Mouse (Mus musculus) gastrocnemius, adult 18-20 months (tissue): ENCODE data around the gene Hdac4. TPM values are rescaled to one million over a fixed set of nuclear protein-coding genes. Genes with fewer than 3 reads are reported as not detected.

Experiments
- DNase-seq: peaks from one replicate; pipeline ENCODE4 v3.0.0; 2021; ENCODE audit warnings: low spot score
- total RNA-seq, 2 experiments: library from RNA; stranded (reverse); gene quantifications; 2 replicates each; pipeline ENCODE4 v1.2.3; 2021

Gene Hdac4
- total RNA-seq, 2 experiments from 2014 or later: 64.7 to 72.5 TPM

- no peak for DNase-seq
These were observed 63.3 kb downstream of the Hdac4 start for GRCm38 (mm10) chr1:92132181-92132580.

GRCm38 (mm10) chr1:92130470-92131100, 64.9 kb downstream of the Hdac4 start:
- peak; percentile 92 for DNase-seq

GRCm38 (mm10) chr1:92129751-92130150, 65.7 kb downstream of the Hdac4 start:
- no peak for DNase-seq

- DNase-seq: no peak
These were observed 67.7 kb downstream of the Hdac4 start for GRCm38 (mm10) chr1:92127785-92128184.

- no peak for DNase-seq
These were observed 68.1 kb downstream of the Hdac4 start for GRCm38 (mm10) chr1:92127366-92127765.

- DNase-seq: no peak
These were observed 70.8 kb downstream of the Hdac4 start for GRCm38 (mm10) chr1:92124497-92125201.

GRCm38 (mm10) chr1:92119303-92119702, 76.2 kb downstream of the Hdac4 start:
- no peak for DNase-seq

GRCm38 (mm10) chr1:92117597-92117996, 77.9 kb downstream of the Hdac4 start:
- no peak for DNase-seq

GRCm38 (mm10) chr1:92116169-92116568, 79.3 kb downstream of the Hdac4 start:
- DNase-seq: peak; percentile 75

GRCm38 (mm10) chr1:92114091-92114490, 81.4 kb downstream of the Hdac4 start:
- DNase-seq: no peak

GRCm38 (mm10) chr1:92113243-92114009, 82.1 kb downstream of the Hdac4 start:
- peak; percentile 43 for DNase-seq

- DNase-seq: no peak
These were observed 82.9 kb downstream of the Hdac4 start for GRCm38 (mm10) chr1:92112591-92112990.

- DNase-seq: no peak
These were observed 83.9 kb downstream of the Hdac4 start for GRCm38 (mm10) chr1:92111551-92111950.

GRCm38 (mm10) chr1:92111026-92111425, 84.5 kb downstream of the Hdac4 start:
- DNase-seq: no peak

- DNase-seq: no peak
These were observed 86.3 kb downstream of the Hdac4 start for GRCm38 (mm10) chr1:92109221-92109620.

GRCm38 (mm10) chr1:92108556-92108955, 86.9 kb downstream of the Hdac4 start:
- DNase-seq: no peak

- no peak for DNase-seq
These were observed 87.5 kb downstream of the Hdac4 start for GRCm38 (mm10) chr1:92107996-92108395.

GRCm38 (mm10) chr1:92107521-92107920, 88.0 kb downstream of the Hdac4 start:
- no peak for DNase-seq

GRCm38 (mm10) chr1:92106486-92107160, 88.9 kb downstream of the Hdac4 start:
- DNase-seq: no peak

- DNase-seq: no peak
These were observed 90.8 kb downstream of the Hdac4 start for GRCm38 (mm10) chr1:92104718-92105117.

- no peak for DNase-seq
These were observed 91.5 kb downstream of the Hdac4 start for GRCm38 (mm10) chr1:92103971-92104370.

GRCm38 (mm10) chr1:92103377-92103776, 92.1 kb downstream of the Hdac4 start:
- no peak for DNase-seq
